In the genomic region with DNA sequence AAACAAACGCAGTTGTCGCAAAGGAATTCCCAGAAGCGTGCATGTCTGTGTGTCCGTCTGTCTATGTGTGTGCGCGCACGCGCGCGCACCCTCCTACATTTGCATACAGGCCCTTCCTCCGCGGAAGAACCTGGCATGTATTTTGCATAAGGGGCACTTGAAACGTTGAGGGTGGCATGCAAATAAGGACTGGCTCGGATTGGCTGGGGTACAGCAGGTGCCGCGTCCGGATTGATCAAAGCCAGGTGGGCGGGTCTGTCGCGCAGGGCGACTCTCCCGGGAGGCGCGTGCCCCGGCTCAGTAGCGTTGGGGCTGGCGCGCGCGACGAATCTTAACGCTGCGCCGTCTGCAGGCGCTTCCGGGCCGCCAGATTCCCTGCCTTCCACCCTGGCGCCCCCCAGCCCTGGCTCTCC, we compare ENCODE assay signal across 8 mouse cellular contexts. TPM values are rescaled to one million over a fixed set of nuclear protein-coding genes. Genes with fewer than 3 reads are reported as not detected.
DNase-seq lines count a peak whose midpoint lies in the region; ATAC-seq and TF ChIP-seq lines count a peak whose summit lies in the region.

Gene Pim2 (plus strand): TSS at position 256 of the 413 bp plus-strand sequence.

- no peaks in the 10 kb centered on the region for H3K27me3 ChIP-seq in MEL (ENCODE audit: control insufficient read depth in 1 of 2, insufficient read depth in 2 of 2, low read length in 2 of 2)
- no peaks in the 10 kb centered on the region for H3K27me3 ChIP-seq in forebrain, embryonic 16.5 days (replicated peaks; ENCODE audit: control insufficient read depth, insufficient read depth, low read length)
- no peaks in the 10 kb centered on the region for H3K27me3 ChIP-seq in neural tube, embryonic 15.5 days (replicated peaks)

- peaks cover 5 to 11% of the 10 kb centered on the region in 2 experiments for H3K4me1 ChIP-seq in MEL (ENCODE audit: control insufficient read depth in 1 of 2, insufficient read depth in 2 of 2, low read length in 2 of 2)
- H3K4me1 ChIP-seq in forebrain, embryonic 16.5 days (replicated peaks; ENCODE audit: control insufficient read depth, insufficient read depth, low read length): peaks cover 13% of the 10 kb centered on the region
- H3K4me1 ChIP-seq in lung, adult 2 months (ENCODE audit: control insufficient read depth, insufficient read depth, low read length): peaks cover 2% of the 10 kb centered on the region
- H3K4me1 ChIP-seq in neural tube, embryonic 15.5 days: peaks cover 9% of the 10 kb centered on the region; the same call in 1 of the 2 replicates

- ATAC-seq in forebrain, embryonic 16.5 days: peak; percentile 91
- peak; percentile 94 for ATAC-seq in neural tube, embryonic 15.5 days (ENCODE audit: low FRiP score)

- TF ChIP-seq RAD21 in MEL (IDR thresholded peaks at IDR 0.05; ENCODE audit: low read depth, low read length): no peak

- 13% methylated on average over 36 of the region's 38 CpGs for WGBS in forebrain, embryonic 16.5 days
- WGBS in lung, adult 2 months: 24% methylated on average over 38 of the region's 38 CpGs
- 10% methylated on average over 21 of the region's 38 CpGs for WGBS in neural tube, embryonic 15.5 days

- TF ChIP-seq EP300 in MEL (IDR thresholded peaks at IDR 0.05; ENCODE audit: low read depth in 1 of 2, low read length in 2 of 2): no peak

- peak within 1 kb of the TSS; percentile 63 to 80 for H3K4me3 ChIP-seq in MEL (ENCODE audit: control insufficient read depth in 1 of 2, insufficient read depth in 1 of 2, low read depth in 2 of 2, low read length in 2 of 2)
- H3K4me3 ChIP-seq in forebrain, embryonic 16.5 days (replicated peaks; ENCODE audit: low read length): peak within 1 kb of the TSS; percentile 51
- peak within 1 kb of the TSS; percentile 66 for H3K4me3 ChIP-seq in layer of hippocampus, adult 2 months
- H3K4me3 ChIP-seq in lung, adult 2 months (replicated peaks; ENCODE audit: extremely low read depth, low read depth, low read length): peak within 1 kb of the TSS; percentile 63
- H3K4me3 ChIP-seq in neural tube, embryonic 15.5 days (replicated peaks): peak within 1 kb of the TSS; percentile 53

- H3K27ac ChIP-seq in MEL (ENCODE audit: control insufficient read depth, low read depth, low read length): peak within 1 kb of the TSS; percentile 16; the same call in 1 of the 2 replicates
- H3K27ac ChIP-seq in forebrain, embryonic 16.5 days (ENCODE audit: low read length): peak within 1 kb of the TSS; percentile 47
- peak within 1 kb of the TSS; percentile 92 for H3K27ac ChIP-seq in layer of hippocampus, adult 2 months
- H3K27ac ChIP-seq in neural tube, embryonic 15.5 days (replicated peaks): peak within 1 kb of the TSS; percentile 71

- no peaks in the 10 kb centered on the region; the same call in 1 of the 2 replicates for H3K79me2 ChIP-seq in MEL (ENCODE audit: control insufficient read depth, insufficient read depth, low read length, poor library complexity)

- peak within 1 kb of the TSS; percentile 70 for H3K9ac ChIP-seq in MEL (ENCODE audit: control insufficient read depth, low read depth, low read length, poor library complexity, severe bottlenecking)
- peak within 1 kb of the TSS; percentile 63 for H3K9ac ChIP-seq in forebrain, embryonic 16.5 days (replicated peaks; ENCODE audit: low read depth, low read length)
- peak within 1 kb of the TSS; percentile 50 for H3K9ac ChIP-seq in neural tube, embryonic 15.5 days (replicated peaks)

- TF ChIP-seq CTCF in MEL (IDR thresholded peaks at IDR 0.05 in 2 of 3, conservative IDR thresholded peaks at IDR 0.05 in 1 of 3; ENCODE audit: control insufficient read depth in 1 of 3, insufficient read depth in 1 of 3, low read depth in 2 of 3, low read length in 3 of 3, poor library complexity in 1 of 3, severe bottlenecking in 1 of 3): 0 out of 6 replicates have a peak, but pooled peaks of 1 of the 3 experiments have one; percentile 1
- no peak for TF ChIP-seq CTCF in layer of hippocampus, adult 2 months (conservative IDR thresholded peaks at IDR 0.05)
- TF ChIP-seq CTCF in lung, adult 2 months (IDR thresholded peaks at IDR 0.05; ENCODE audit: insufficient read depth, low read length): no peak

- intact Hi-C loops in heart, postnatal 36 days (cut with DNase I): no loop called here

- H3K9me3 ChIP-seq in MEL (replicated peaks; ENCODE audit: insufficient read depth, low read length): no peaks in the 10 kb centered on the region
- H3K9me3 ChIP-seq in forebrain, embryonic 16.5 days (ENCODE audit: control insufficient read depth, low read length): no peaks in the 10 kb centered on the region
- no peaks in the 10 kb centered on the region for H3K9me3 ChIP-seq in neural tube, embryonic 15.5 days (replicated peaks)

- peak within 1 kb of the TSS; percentile 77 for H3K4me2 ChIP-seq in forebrain, embryonic 16.5 days (ENCODE audit: low read length)
- peak within 1 kb of the TSS; percentile 70 for H3K4me2 ChIP-seq in neural tube, embryonic 15.5 days

- peaks cover 2 to 8% of the 10 kb centered on the region in 2 experiments; a peak in 3 of 4 replicates for H3K36me3 ChIP-seq in MEL (ENCODE audit: control insufficient read depth in 1 of 2, insufficient read depth in 2 of 2, low read length in 2 of 2)
- peaks cover 2% of the 10 kb centered on the region; the same call in 1 of the 2 replicates for H3K36me3 ChIP-seq in forebrain, embryonic 16.5 days (ENCODE audit: control insufficient read depth, insufficient read depth)
- H3K36me3 ChIP-seq in neural tube, embryonic 15.5 days: peaks cover 4% of the 10 kb centered on the region; the same call in 1 of the 2 replicates

- peak; percentile 70 to 79; a peak in 2 of 4 replicates for TF ChIP-seq POLR2A in MEL (IDR thresholded peaks at IDR 0.05; ENCODE audit: control insufficient read depth in 1 of 2, insufficient read depth in 1 of 2, low read depth in 1 of 2, low read length in 2 of 2, poor library complexity in 1 of 2)
- TF ChIP-seq POLR2A in lung, adult 2 months (IDR thresholded peaks at IDR 0.05; ENCODE audit: borderline replicate concordance, extremely low read depth, low read depth, low read length): peak; percentile 36; the same call in 1 of the 2 replicates

- DNase-seq in MEL (ENCODE audit: low read depth, low spot score): peak; percentile 98
- peak; percentile 86 to 92 for DNase-seq in cerebellum, adult 18-20 months
- peak; percentile 57 to 61 for DNase-seq in heart, postnatal 36 days
- peak; percentile 80 to 86 for DNase-seq in layer of hippocampus, adult 2 months (ENCODE audit: low spot score in 2 of 2)
- peak; percentile 62 for DNase-seq in lung, adult 2 months
- peak; percentile 81 to 89 for DNase-seq in thymus, adult 18-20 months

TF ChIP-seq in MEL, 35 proteins besides CTCF, POLR2A, EP300 and RAD21:
- TF ChIP-seq ELF1 (IDR thresholded peaks at IDR 0.05; ENCODE audit: low read depth, low read length) (0 out of 2 replicates have a peak, but pooled peaks have one; percentile 37), MAFK (IDR thresholded peaks at IDR 0.05; ENCODE audit: borderline replicate concordance, low read depth, low read length) (no peak), RCOR1 (IDR thresholded peaks at IDR 0.05; ENCODE audit: low read depth, low read length) (no peak), POLR2AphosphoS2 (IDR thresholded peaks at IDR 0.05; ENCODE audit: low read length) (peak; percentile 97), NELFE (IDR thresholded peaks at IDR 0.05; ENCODE audit: low read depth, low read length) (peak; percentile 71), USF1 (IDR thresholded peaks at IDR 0.05; ENCODE audit: low read depth, low read length) (peak; percentile 81), MYC (IDR thresholded peaks at IDR 0.05; ENCODE audit: low read depth, low read length) (peak; percentile 71), MXI1 (IDR thresholded peaks at IDR 0.05; ENCODE audit: low read depth, low read length) (peak; percentile 80; the same call in 1 of the 2 replicates), HCFC1 (IDR thresholded peaks at IDR 0.05; ENCODE audit: low read depth, low read length) (peak; percentile 61), TBP (IDR thresholded peaks at IDR 0.05; ENCODE audit: low read depth, low read length) (peak; percentile 77), E2F4 (IDR thresholded peaks at IDR 0.05; ENCODE audit: borderline replicate concordance, low read depth, low read length) (no peak), MAX (IDR thresholded peaks at IDR 0.05; ENCODE audit: low read length) (peak; percentile 80), ZKSCAN1 (IDR thresholded peaks at IDR 0.05; ENCODE audit: low read depth, low read length) (0 out of 2 replicates have a peak, but pooled peaks have one; percentile 29), TCF12 (IDR thresholded peaks at IDR 0.05; ENCODE audit: low read depth, low read length) (0 out of 2 replicates have a peak, but pooled peaks have one; percentile 41), ETS1 (IDR thresholded peaks at IDR 0.05; ENCODE audit: low read depth, low read length) (0 out of 2 replicates have a peak, but pooled peaks have one; percentile 1), ZMIZ1 (IDR thresholded peaks at IDR 0.05; ENCODE audit: low read depth, low read length) (peak; percentile 28; the same call in 1 of the 2 replicates), ZNF384 (IDR thresholded peaks at IDR 0.05; ENCODE audit: low read depth, low read length) (no peak), NRF1 (IDR thresholded peaks at IDR 0.05; ENCODE audit: insufficient read depth, low read depth, low read length, poor library complexity, severe bottlenecking) (peak; percentile 77), SIN3A (IDR thresholded peaks at IDR 0.05; ENCODE audit: low read length) (0 out of 2 replicates have a peak, but pooled peaks have one; percentile 35)
TF ChIP-seq in MEL: peak in this region for 15.

RNA-seq across cellular contexts. Expression of gene Pim2, which starts in this region (rescaled TPM):
- total RNA-seq in MEL (2012; rRNA removed): 5.9 and 6.4 TPM in 2 replicates
- polyA plus RNA-seq in MEL (2012; ENCODE audit: insufficient read depth in 1 of 2, insufficient read length in 2 of 2, low read depth in 1 of 2, low replicate concordance in 2 of 2, missing spikeins in 1 of 2): 10 to 100 TPM in 1 of 2 experiments, not detected in 1; 21.7 TPM
- 16.9 and 22.4 TPM in 2 replicates for polyA plus RNA-seq in forebrain, embryonic 16.5 days (2015; fragmentation: Nextera tagmentation; extraction: Ambion mirVana)
- total RNA-seq in heart, postnatal 36 days (2021): 1 to 10 TPM; 2.4 to 3.3 TPM
- total RNA-seq in layer of hippocampus, adult 2 months (2021): 10 to 100 TPM; 53.0 to 54.6 TPM
- 12.2 and 13.6 TPM in 2 replicates for polyA plus RNA-seq in lung, adult 2 months (2012; rRNA removed)
- 21.0 and 26.8 TPM in 2 replicates for polyA plus RNA-seq in neural tube, embryonic 15.5 days (2015; fragmentation: Nextera tagmentation; extraction: Ambion mirVana)

Comparison
In these comparisons a context has a peak if more than half of its experiments do, and no peak if none do; other contexts are left out.
1. Peak in every context shown above with its lines: DNase-seq, ATAC-seq, H3K4me3 ChIP-seq and H3K27ac ChIP-seq.
2. H3K27ac ChIP-seq: peak in every context shown above with its lines; median percentile 92 in layer of hippocampus, adult 2 months; 71 in neural tube, embryonic 15.5 days; 47 in forebrain, embryonic 16.5 days; 16 in MEL.